Mouse (Mus musculus) small intestine, adult 2 months (tissue): ENCODE data around the gene Leng1.

Source experiments
- CTCF ChIP-seq: fragments of 200-500 bp; IDR thresholded peaks from 2 replicates; pipeline ENCODE4 v1.5.1; 2012; ENCODE audit warnings: low read depth, mild to moderate bottlenecking, control low read depth, inconsistent platforms, low read length, moderate library complexity, mixed read lengths; ENCODE audit not compliant: insufficient replicate concordance, insufficient read length; ENCODE audit errors: extremely low read depth
- POLR2A ChIP-seq: fragments of 200-500 bp; IDR thresholded peaks from 2 replicates; pipeline ENCODE4 v1.6.1; 2012; ENCODE audit warnings: low read depth, mild to moderate bottlenecking, control low read depth, inconsistent platforms, low read length, moderate library complexity

DNA sequence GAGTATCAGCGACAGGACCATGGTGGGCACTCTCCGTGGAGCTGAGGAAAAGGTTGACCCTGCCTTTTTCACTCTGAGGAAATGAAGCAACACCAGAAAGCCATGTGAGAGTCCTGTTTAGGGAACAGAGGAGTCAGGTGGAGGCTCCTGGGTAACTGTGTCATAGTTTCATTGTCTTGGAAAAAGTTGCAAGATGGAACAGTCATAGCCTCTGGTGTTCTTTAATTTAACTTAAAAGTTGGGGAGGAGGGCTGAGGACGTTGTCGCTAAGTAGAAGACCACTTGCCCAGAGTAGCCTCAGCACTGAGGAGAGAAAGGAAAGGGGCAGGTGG, 49.6 kb downstream of the Leng1 start, which contains the start of gene Oscar:
- TF ChIP-seq POLR2A (no peak), CTCF (no peak)
